Mouse (Mus musculus): ENCODE results near the gene Fam186a. TPM values are rescaled to one million over a fixed set of nuclear protein-coding genes. Genes with fewer than 3 reads are reported as not detected.
"Not testable (repeated sequence)": the region's sequence is repeated elsewhere in the genome, so short reads cannot be mapped to it uniquely, and the experiment has no call there.

The Fam186a gene
- polyA plus RNA-seq, 1 experiment from 2014 or later, result not detected

DNA sequence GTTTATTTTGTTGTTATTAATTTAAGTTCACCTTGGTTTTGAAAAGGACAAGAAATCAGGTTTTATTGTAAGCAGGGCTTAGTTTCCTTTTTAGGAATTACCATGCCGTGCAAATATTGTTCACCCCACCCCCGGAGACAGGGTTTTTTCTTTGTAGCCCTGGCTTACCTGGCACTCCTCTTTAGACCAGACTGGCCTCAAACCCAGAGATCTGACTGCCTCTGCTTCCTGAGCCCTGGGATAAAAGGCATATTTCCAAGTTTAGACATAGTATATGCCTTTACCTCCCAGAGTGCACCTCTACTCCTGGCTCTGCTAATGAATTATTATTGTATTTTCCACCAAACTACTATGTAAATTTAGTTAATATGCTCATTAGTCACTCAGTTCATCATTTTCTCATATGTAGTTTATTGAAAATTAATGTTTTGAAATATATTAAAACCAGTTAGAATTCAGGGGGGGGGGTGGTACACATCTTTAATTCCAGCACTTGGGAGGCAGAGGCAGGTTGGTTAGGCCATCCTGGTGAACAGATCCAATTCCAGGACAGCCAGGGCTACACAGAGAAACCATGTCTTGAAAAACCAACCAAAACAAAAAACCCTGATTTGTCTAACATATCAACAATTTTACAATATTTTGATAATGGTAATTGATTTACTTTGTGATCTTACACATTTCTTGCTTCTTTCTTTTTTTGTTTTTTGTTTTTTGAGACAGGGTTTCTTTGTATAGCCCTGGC lies 7.8 kb upstream of the Fam186a start:
- peak overlapping the region; percentile 95; the same call in 1 of the 2 replicates for H3K4me3 ChIP-seq (ENCODE audit: low read depth, low read length)
- WGBS, result 75% methylated on average over 2 of the region's 2 CpGs

DNA sequence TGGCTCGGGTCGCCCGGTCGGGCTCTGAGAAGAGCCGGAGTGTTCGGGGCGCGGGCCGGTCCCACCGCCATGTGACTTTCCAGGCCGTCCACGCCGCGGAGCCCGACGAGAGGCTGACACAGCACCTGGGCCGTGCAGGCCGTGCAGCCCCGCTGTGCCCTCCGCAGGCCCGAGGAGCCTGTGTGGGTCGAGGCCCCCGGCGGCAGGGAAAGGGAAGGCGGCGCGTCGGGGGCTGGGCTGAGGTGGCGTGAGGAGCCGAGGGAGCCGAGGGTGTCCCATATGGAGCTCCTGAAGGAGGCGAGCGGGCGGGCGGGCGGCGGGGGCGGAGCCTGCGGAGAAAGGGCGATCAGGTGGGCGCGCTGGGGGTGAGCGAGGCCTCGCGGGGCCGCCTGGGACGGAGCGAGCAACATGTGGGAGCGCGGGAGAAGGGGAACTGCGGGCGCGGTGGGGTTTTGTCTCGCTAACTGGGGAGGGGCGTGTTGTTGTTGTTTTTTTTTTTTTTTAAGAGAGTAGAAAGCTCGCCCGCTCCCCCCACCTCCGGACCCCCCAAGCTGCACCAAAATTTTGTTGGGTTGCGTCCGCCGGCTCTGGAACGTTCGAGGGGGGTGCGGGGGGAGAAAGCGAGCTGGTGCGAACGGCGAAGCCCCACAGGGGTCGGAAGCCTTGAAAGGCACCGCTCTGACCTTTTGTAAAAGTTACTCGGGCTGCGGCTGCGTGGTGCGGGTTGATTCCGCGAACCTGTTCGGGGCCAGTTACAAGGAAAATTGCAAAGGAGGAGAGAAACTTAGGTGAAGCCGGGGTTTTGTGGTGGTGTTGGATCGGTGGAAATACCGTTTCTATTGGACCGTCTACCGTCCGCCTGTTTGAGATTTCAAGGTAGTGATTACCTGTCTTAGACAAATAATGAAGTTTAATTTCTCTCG lies 6.4 kb upstream of the Fam186a start:
- Histone ChIP-seq H3K27ac (replicated peaks; ENCODE audit: low read depth, low read length) (peak overlapping the region; percentile 98), H3K27me3 (replicated peaks; ENCODE audit: control insufficient read depth, insufficient read depth, low read length) (no peaks in the 10 kb centered on the region), H3K4me2 (ENCODE audit: low read depth, low read length) (peak overlapping the region; percentile 80), H3K36me3 (ENCODE audit: control insufficient read depth, insufficient read depth, low read length) (no peaks in the 10 kb centered on the region), H3K9me3 (ENCODE audit: control insufficient read depth, low read length) (no peaks in the 10 kb centered on the region), H3K4me1 (ENCODE audit: control insufficient read depth, insufficient read depth, low read length) (no peaks in the 10 kb centered on the region), H3K9ac (ENCODE audit: low read depth, low read length) (peak overlapping the region; percentile 92), H3K4me3 (ENCODE audit: low read depth, low read length) (peak overlapping the region; percentile 95)
- ATAC-seq (ENCODE audit: low read depth) (peak; percentile 87), DNase-seq (ENCODE audit: low spot score) (peak; percentile 86)
- under 1% methylated on average over 55 of the region's 84 CpGs for WGBS

More for the DNA sequence above, 7.8 kb upstream of the Fam186a start:
- Histone ChIP-seq H3K4me2 (ENCODE audit: low read depth, low read length) (peak overlapping the region; percentile 80), H3K36me3 (ENCODE audit: control insufficient read depth, insufficient read depth, low read length) (no peaks in the 10 kb centered on the region), H3K27ac (replicated peaks; ENCODE audit: low read depth, low read length) (no peak overlapping the region), H3K4me1 (ENCODE audit: control insufficient read depth, insufficient read depth, low read length) (no peaks in the 10 kb centered on the region), H3K9ac (ENCODE audit: low read depth, low read length) (no peak overlapping the region), H3K9me3 (ENCODE audit: control insufficient read depth, low read length) (no peaks in the 10 kb centered on the region), H3K27me3 (replicated peaks; ENCODE audit: control insufficient read depth, insufficient read depth, low read length) (no peaks in the 10 kb centered on the region)
- no peak for DNase-seq (ENCODE audit: low spot score)
- ATAC-seq (ENCODE audit: low read depth), result no peak

DNA sequence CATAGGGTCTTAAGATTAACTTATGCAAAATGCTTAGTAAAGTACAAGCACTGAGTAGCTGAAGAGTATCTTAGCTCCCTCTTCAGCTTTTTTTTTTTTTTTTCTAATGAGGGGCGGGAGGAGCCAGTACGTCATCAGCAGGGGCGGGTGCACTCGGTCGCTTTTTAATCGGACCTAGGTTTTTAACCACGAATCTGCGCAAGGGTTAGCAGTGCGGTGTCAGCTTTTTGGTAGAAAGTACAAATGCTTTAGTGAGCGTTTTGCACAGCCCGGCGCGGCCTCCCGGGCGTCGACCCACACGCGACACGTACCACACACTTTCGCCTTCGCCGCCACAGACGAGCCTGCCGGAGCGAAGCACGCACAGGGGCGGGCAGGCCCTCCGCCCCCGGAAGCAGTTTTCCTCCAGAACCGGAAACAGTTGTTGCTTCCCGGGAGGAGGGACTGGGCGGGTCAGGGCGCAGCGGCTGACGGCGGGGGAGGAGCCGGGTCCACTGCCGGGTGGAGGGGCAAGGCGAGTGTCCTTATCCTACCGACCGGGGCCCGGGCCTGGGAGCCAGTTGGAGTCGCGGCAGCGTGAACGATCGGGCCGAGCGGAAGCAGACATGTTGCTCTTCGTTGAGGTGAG lies 5.6 kb upstream of the Fam186a start:
- Histone ChIP-seq H3K4me1 (ENCODE audit: control insufficient read depth, insufficient read depth, low read length) (no peaks in the 10 kb centered on the region), H3K9ac (ENCODE audit: low read depth, low read length) (peak overlapping the region; percentile 92), H3K36me3 (ENCODE audit: control insufficient read depth, insufficient read depth, low read length) (no peaks in the 10 kb centered on the region), H3K4me2 (ENCODE audit: low read depth, low read length) (peak overlapping the region; percentile 80), H3K27ac (replicated peaks; ENCODE audit: low read depth, low read length) (peak overlapping the region; percentile 98), H3K9me3 (ENCODE audit: control insufficient read depth, low read length) (no peaks in the 10 kb centered on the region), H3K27me3 (replicated peaks; ENCODE audit: control insufficient read depth, insufficient read depth, low read length) (no peaks in the 10 kb centered on the region), H3K4me3 (ENCODE audit: low read depth, low read length) (peak overlapping the region; percentile 95)
- under 1% methylated on average over 45 of the region's 50 CpGs for WGBS
- DNase-seq (ENCODE audit: low spot score) (peak; percentile 98), ATAC-seq (ENCODE audit: low read depth) (peak; percentile 97)

DNA sequence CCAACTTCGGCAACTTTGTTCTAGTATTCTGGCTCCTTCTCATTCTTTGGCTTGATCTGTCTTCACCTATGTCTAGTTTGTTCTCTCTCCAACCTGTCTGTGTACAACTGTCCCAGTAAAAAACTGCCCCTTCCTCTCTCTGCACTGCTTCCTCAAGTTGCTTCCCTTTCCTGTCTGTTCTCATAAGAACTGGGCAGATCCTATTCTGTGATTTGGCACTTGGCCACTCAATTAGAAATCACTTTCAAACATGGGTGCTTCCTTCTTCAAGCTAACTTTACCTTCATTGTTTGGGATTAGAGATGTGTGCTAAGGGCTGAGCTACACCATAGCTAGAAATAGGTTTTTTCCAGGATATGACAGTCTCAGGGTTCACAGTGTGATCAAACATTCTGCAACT lies 3.7 kb upstream of the Fam186a start:
- DNase-seq (ENCODE audit: low spot score), result no peak
- Histone ChIP-seq H3K4me1 (ENCODE audit: control insufficient read depth, insufficient read depth, low read length) (no peaks in the 10 kb centered on the region), H3K27me3 (replicated peaks; ENCODE audit: control insufficient read depth, insufficient read depth, low read length) (no peaks in the 10 kb centered on the region), H3K36me3 (ENCODE audit: control insufficient read depth, insufficient read depth, low read length) (no peaks in the 10 kb centered on the region), H3K27ac (replicated peaks; ENCODE audit: low read depth, low read length) (no peak overlapping the region), H3K4me2 (ENCODE audit: low read depth, low read length) (no peak overlapping the region), H3K4me3 (ENCODE audit: low read depth, low read length) (no peak overlapping the region), H3K9ac (ENCODE audit: low read depth, low read length) (no peak overlapping the region), H3K9me3 (ENCODE audit: control insufficient read depth, low read length) (no peaks in the 10 kb centered on the region)
- 90% methylated on average over 1 of the region's 1 CpGs for WGBS
- ATAC-seq (ENCODE audit: low read depth), result no peak

DNA sequence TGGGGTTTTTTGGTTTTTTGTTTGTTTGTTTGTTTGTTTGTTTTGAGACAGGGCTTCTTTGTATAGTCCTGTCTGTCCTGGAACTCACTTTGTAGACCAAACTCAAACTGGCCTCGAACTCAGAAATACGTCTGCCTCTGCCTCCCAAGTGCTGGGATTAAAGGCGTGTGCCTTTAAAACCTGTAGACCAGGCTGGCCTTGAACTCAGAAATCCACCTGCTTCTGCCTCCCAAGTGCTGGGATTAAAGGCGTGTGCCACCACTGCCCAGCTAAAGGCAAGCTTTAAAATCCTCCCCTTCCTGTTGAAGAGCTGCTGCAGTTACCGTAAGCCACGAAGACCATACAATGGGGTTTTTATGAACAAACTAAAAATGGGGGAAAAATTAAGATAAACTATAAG lies 2.9 kb upstream of the Fam186a start, which contains the start of gene Larp4:
Gene Larp4 (plus strand): TSS at position 301 of the 400 bp plus-strand sequence.
- not testable (repeated sequence) for H3K9me3 ChIP-seq (ENCODE audit: control insufficient read depth, low read length); H3K4me3 ChIP-seq (ENCODE audit: low read depth, low read length); H3K9ac ChIP-seq (ENCODE audit: low read depth, low read length); H3K4me1 ChIP-seq (ENCODE audit: control insufficient read depth, insufficient read depth, low read length); H3K27ac ChIP-seq (replicated peaks; ENCODE audit: low read depth, low read length); H3K27me3 ChIP-seq (replicated peaks; ENCODE audit: control insufficient read depth, insufficient read depth, low read length); H3K36me3 ChIP-seq (ENCODE audit: control insufficient read depth, insufficient read depth, low read length); DNase-seq (ENCODE audit: low spot score); ATAC-seq (ENCODE audit: low read depth); H3K4me2 ChIP-seq (ENCODE audit: low read depth, low read length)
- WGBS, result 87% methylated on average over 6 of the region's 6 CpGs

DNA sequence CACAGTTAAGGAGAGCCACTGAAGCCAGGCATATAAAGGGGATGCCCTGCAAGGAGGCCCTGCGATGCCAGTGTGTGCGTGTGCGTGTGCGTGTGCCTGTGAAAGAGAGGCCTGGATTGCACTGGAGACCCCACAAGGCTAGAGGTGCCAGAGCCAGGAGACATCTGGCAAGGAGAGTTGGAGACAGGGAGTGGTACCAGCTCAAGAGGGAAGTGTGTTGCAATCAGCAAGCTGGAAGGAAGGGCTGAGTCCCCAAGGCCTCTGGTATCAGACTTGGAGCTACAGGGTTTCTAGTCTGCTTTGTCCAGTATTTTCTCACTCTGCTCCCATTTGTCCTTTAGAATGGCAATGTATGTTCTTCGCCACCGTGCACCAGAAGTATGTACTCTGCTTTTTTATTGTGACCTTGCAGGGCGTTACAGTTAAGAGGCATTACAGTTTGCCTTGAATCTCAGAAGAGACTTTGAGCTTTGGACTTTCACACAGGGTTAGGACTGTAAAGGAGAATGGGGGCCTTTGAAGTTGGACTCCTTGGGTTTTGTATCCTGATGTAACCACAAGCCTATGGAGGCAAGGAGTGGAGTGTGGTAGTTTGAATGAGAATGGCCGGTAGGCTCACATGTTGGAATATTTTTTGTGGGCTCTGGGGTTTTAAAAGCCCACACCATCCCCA lies 1.6 kb downstream of the Fam186a start:
- no peaks in the 10 kb centered on the region for H3K4me1 ChIP-seq (ENCODE audit: control insufficient read depth, insufficient read depth, low read length)
- ATAC-seq (ENCODE audit: low read depth) (no peak), DNase-seq (ENCODE audit: low spot score) (no peak)
- H3K4me2 ChIP-seq (ENCODE audit: low read depth, low read length), result no peak overlapping the region
- WGBS, result 87% methylated on average over 8 of the region's 8 CpGs
- H3K4me3 ChIP-seq (ENCODE audit: low read depth, low read length), result no peak overlapping the region
- no peaks in the 10 kb centered on the region for H3K27me3 ChIP-seq (replicated peaks; ENCODE audit: control insufficient read depth, insufficient read depth, low read length)
- no peak overlapping the region for H3K9ac ChIP-seq (ENCODE audit: low read depth, low read length)
- no peaks in the 10 kb centered on the region for H3K36me3 ChIP-seq (ENCODE audit: control insufficient read depth, insufficient read depth, low read length)
- H3K27ac ChIP-seq (replicated peaks; ENCODE audit: low read depth, low read length), result no peak overlapping the region
- H3K9me3 ChIP-seq (ENCODE audit: control insufficient read depth, low read length), result no peaks in the 10 kb centered on the region

DNA sequence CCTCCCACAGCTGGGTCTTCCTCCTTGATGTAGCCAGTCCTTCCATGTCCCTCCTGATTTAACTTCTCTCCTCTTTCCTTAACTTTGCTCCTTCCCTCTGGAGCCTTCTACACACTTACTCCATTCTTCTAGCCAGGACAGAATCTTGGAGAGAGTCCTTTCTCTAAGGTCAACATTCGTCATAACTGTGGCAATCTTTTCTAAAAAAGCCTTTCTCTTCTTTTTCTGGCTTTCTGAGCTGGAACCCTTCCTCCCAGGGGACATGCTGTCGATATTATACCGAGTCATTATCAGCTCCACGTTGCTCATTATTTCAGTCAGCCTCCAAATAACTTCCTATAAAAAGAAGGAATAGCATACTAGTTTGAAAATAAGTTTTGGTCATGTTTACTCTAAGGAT lies 11.5 kb downstream of the Fam186a start:
- no peak overlapping the region for H3K4me2 ChIP-seq (ENCODE audit: low read depth, low read length)
- H3K4me3 ChIP-seq (ENCODE audit: low read depth, low read length), result no peak overlapping the region
- H3K27ac ChIP-seq (replicated peaks; ENCODE audit: low read depth, low read length), result no peak overlapping the region
- H3K9me3 ChIP-seq (ENCODE audit: control insufficient read depth, low read length), result no peaks in the 10 kb centered on the region
- H3K27me3 ChIP-seq (replicated peaks; ENCODE audit: control insufficient read depth, insufficient read depth, low read length), result no peaks in the 10 kb centered on the region
- ATAC-seq (ENCODE audit: low read depth) (no peak), DNase-seq (ENCODE audit: low spot score) (no peak)
- H3K4me1 ChIP-seq (ENCODE audit: control insufficient read depth, insufficient read depth, low read length), result no peaks in the 10 kb centered on the region
- no peaks in the 10 kb centered on the region for H3K36me3 ChIP-seq (ENCODE audit: control insufficient read depth, insufficient read depth, low read length)
- no peak overlapping the region for H3K9ac ChIP-seq (ENCODE audit: low read depth, low read length)
- 64% methylated on average over 4 of the region's 4 CpGs for WGBS

All from embryonic facial prominence, embryonic 14.5 days (tissue).